Mouse (Mus musculus): ENCODE measurements at regions not wholly inside any gene's neighbourhood (a gene's known extent, or its start where the extent isn't known, plus 50 kb on each side); places are given as distances from the start of the nearest gene placed in this dataset.
"Not testable (repeated sequence)": the region's sequence is repeated elsewhere in the genome, so short reads cannot be mapped to it uniquely, and the experiment has no call there.

GRCm38 (mm10) chr5:13847571-13847970 lies 56.2 kb downstream of the Speer3 start:
- DNase-seq (ENCODE audit: low read depth): no peak

GRCm38 (mm10) chr5:13880236-13880635 lies 88.8 kb downstream of the Speer3 start:
- not testable (repeated sequence) for DNase-seq (ENCODE audit: low read depth)

- no peak for DNase-seq (ENCODE audit: low read depth)
These were observed 97.0 kb downstream of the Speer3 start for GRCm38 (mm10) chr5:13888415-13888814.

GRCm38 (mm10) chr5:13908257-13908656 lies 116.8 kb upstream of the Sema3e start:
- DNase-seq (ENCODE audit: low read depth): no peak

- no peak for DNase-seq (ENCODE audit: low read depth)
These were observed 107.7 kb upstream of the Sema3e start for GRCm38 (mm10) chr5:13917355-13917754.

GRCm38 (mm10) chr5:13922295-13922694 lies 102.8 kb upstream of the Sema3e start:
- DNase-seq (ENCODE audit: low read depth): no peak

GRCm38 (mm10) chr5:13931011-13931410 lies 94.1 kb upstream of the Sema3e start:
- no peak for DNase-seq (ENCODE audit: low read depth)

- no peak for DNase-seq (ENCODE audit: low read depth)
These were observed 73.7 kb upstream of the Sema3e start for GRCm38 (mm10) chr5:13951346-13951745.

GRCm38 (mm10) chr5:13955616-13956015 lies 69.5 kb upstream of the Sema3e start:
- DNase-seq (ENCODE audit: low read depth): no peak

- no peak for DNase-seq (ENCODE audit: low read depth)
These were observed 65.5 kb upstream of the Sema3e start for GRCm38 (mm10) chr5:13959575-13959974.

- DNase-seq (ENCODE audit: low read depth): no peak
These were observed 59.2 kb upstream of the Sema3e start for GRCm38 (mm10) chr5:13965901-13966300.

- peak; percentile 39 for DNase-seq (ENCODE audit: low read depth)
These were observed 50.4 kb upstream of the Sema3e start for GRCm38 (mm10) chr5:13974664-13975063.
